16 mouse cellular contexts compared by ENCODE assay signal in the genomic region with DNA sequence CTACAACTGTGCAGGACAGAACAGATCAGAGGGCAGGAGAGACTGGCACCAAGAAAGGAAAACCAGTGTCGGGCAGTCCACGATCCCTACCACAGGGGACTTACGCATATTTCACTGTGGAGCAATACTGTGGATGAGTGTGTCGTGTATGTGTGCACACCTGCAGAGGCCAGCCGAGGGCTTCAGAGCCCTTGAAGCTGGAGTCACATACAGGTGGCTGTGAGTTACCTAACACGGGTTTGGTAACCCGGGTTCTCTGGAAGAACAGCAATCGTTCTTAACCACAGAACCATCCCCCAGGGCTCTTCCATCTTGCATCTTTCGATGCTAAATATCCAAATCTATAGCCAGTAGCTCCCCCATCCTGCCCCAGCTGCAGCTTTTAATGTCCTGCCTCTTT.
"Had no signal": no experiment of that assay in that cellular context is flagged by ENCODE, and none has a peak within 500 bp of the region (broad histone marks: within the 10 kb centered on the region; RNA-seq: fewer than 3 reads in every experiment).

No protein-coding gene starts in this region.

- H3K36me3 ChIP-seq: neural tube, embryonic 12.5 days; neural tube, embryonic 13.5 days; neural tube, embryonic 15.5 days; stomach, embryonic 15.5 days had no signal

- H3K27ac ChIP-seq: neural tube, embryonic 12.5 days; neural tube, embryonic 13.5 days; stomach, embryonic 15.5 days; stomach, postnatal 0 days had no signal

- H3K9ac ChIP-seq: neural tube, embryonic 12.5 days; neural tube, embryonic 13.5 days; neural tube, embryonic 15.5 days; stomach, embryonic 15.5 days had no signal

- H3K9me3 ChIP-seq: neural tube, embryonic 12.5 days; neural tube, embryonic 13.5 days; neural tube, embryonic 15.5 days; stomach, embryonic 15.5 days had no signal

- H3K27me3 ChIP-seq: neural tube, embryonic 12.5 days; neural tube, embryonic 13.5 days; neural tube, embryonic 15.5 days; stomach, embryonic 15.5 days had no signal

- DNase-seq: retina, postnatal 1 day; right cerebral cortex, adult 18-20 months; right cerebral cortex, postnatal 14 days; right cerebral cortex, postnatal 25 days; right cerebral cortex, postnatal 4 days; spleen, adult 18-20 months; thymus, adult 18-20 months; thymus, adult 2 months; thymus, postnatal 14 days; thymus, postnatal 25 days; thymus, postnatal 4 days had no signal

- H3K4me3 ChIP-seq: neural tube, embryonic 12.5 days; neural tube, embryonic 13.5 days; neural tube, embryonic 15.5 days; stomach, embryonic 15.5 days had no signal

- H3K4me2 ChIP-seq: neural tube, embryonic 12.5 days; neural tube, embryonic 13.5 days; neural tube, embryonic 15.5 days; stomach, embryonic 15.5 days had no signal
